Mouse (Mus musculus): ENCODE measurements at regions not wholly inside any gene's neighbourhood (a gene's known extent, or its start where the extent isn't known, plus 50 kb on each side); places are given as distances from the start of the nearest gene placed in this dataset.

- Histone ChIP-seq H3K27ac (no peak overlapping the region), H3K36me3 (ENCODE audit: inconsistent target) (no peaks in the 10 kb centered on the region), H3K79me2 (ENCODE audit: inconsistent target) (no peaks in the 10 kb centered on the region), H3K4me3 (ENCODE audit: inconsistent target) (no peak overlapping the region)
- WGBS (ENCODE audit: missing documents): 23% methylated on average over 16 of the region's 16 CpGs
Measured at GRCm38 (mm10) chr15:93115674-93116102, 159.3 kb downstream of the Gxylt1 start.

- H3K4me3 ChIP-seq (ENCODE audit: inconsistent target): no peak overlapping the region
- no peaks in the 10 kb centered on the region for H3K79me2 ChIP-seq (ENCODE audit: inconsistent target)
- WGBS (ENCODE audit: missing documents): 94% methylated on average over 4 of the region's 4 CpGs
- H3K36me3 ChIP-seq (ENCODE audit: inconsistent target): no peaks in the 10 kb centered on the region
- no peak overlapping the region for H3K27ac ChIP-seq
Measured at GRCm38 (mm10) chr15:93104936-93105335, 170.0 kb downstream of the Gxylt1 start.

- 62% methylated on average over 5 of the region's 5 CpGs for WGBS (ENCODE audit: missing documents)
- Histone ChIP-seq H3K27ac (no peak overlapping the region), H3K4me3 (ENCODE audit: inconsistent target) (no peak overlapping the region), H3K79me2 (ENCODE audit: inconsistent target) (no peaks in the 10 kb centered on the region), H3K36me3 (ENCODE audit: inconsistent target) (no peaks in the 10 kb centered on the region)
Measured at GRCm38 (mm10) chr15:93103426-93103825, 171.6 kb downstream of the Gxylt1 start.

- no peak overlapping the region for H3K27ac ChIP-seq
- WGBS (ENCODE audit: missing documents): 90% methylated on average over 10 of the region's 10 CpGs
- H3K36me3 ChIP-seq (ENCODE audit: inconsistent target): no peaks in the 10 kb centered on the region
- H3K4me3 ChIP-seq (ENCODE audit: inconsistent target): no peak overlapping the region
- H3K79me2 ChIP-seq (ENCODE audit: inconsistent target): no peaks in the 10 kb centered on the region
Measured at GRCm38 (mm10) chr15:93101881-93102280, 173.1 kb downstream of the Gxylt1 start.

GRCm38 (mm10) chr15:93100837-93101236 lies 174.1 kb downstream of the Gxylt1 start:
- no peak overlapping the region for H3K4me3 ChIP-seq (ENCODE audit: inconsistent target)
- H3K79me2 ChIP-seq (ENCODE audit: inconsistent target): no peaks in the 10 kb centered on the region
- no peak overlapping the region for H3K27ac ChIP-seq
- H3K36me3 ChIP-seq (ENCODE audit: inconsistent target): no peaks in the 10 kb centered on the region
- WGBS (ENCODE audit: missing documents): 94% methylated on average over 7 of the region's 7 CpGs

- WGBS (ENCODE audit: missing documents): 57% methylated on average over 3 of the region's 3 CpGs
- Histone ChIP-seq H3K79me2 (ENCODE audit: inconsistent target) (no peaks in the 10 kb centered on the region), H3K36me3 (ENCODE audit: inconsistent target) (no peaks in the 10 kb centered on the region)
Measured at GRCm38 (mm10) chr15:93099840-93100239, 175.1 kb downstream of the Gxylt1 start.

GRCm38 (mm10) chr15:93096335-93096734 lies 178.6 kb downstream of the Gxylt1 start:
- Histone ChIP-seq H3K27ac (no peak overlapping the region), H3K36me3 (ENCODE audit: inconsistent target) (no peaks in the 10 kb centered on the region), H3K79me2 (ENCODE audit: inconsistent target) (no peaks in the 10 kb centered on the region), H3K4me3 (ENCODE audit: inconsistent target) (no peak overlapping the region)
- 26% methylated on average over 5 of the region's 5 CpGs for WGBS (ENCODE audit: missing documents)

More at GRCm38 (mm10) chr15:93099840-93100239, 175.1 kb downstream of the Gxylt1 start:
- Histone ChIP-seq H3K4me3 (ENCODE audit: inconsistent target) (no peak overlapping the region), H3K27ac (no peak overlapping the region)

- Histone ChIP-seq H3K27ac (no peak overlapping the region), H3K36me3 (ENCODE audit: inconsistent target) (no peaks in the 10 kb centered on the region), H3K4me3 (ENCODE audit: inconsistent target) (no peak overlapping the region), H3K79me2 (ENCODE audit: inconsistent target) (no peaks in the 10 kb centered on the region)
- WGBS (ENCODE audit: missing documents): 89% methylated on average over 6 of the region's 6 CpGs
Measured at GRCm38 (mm10) chr15:93095224-93095623, 179.8 kb downstream of the Gxylt1 start.

- Histone ChIP-seq H3K36me3 (ENCODE audit: inconsistent target) (no peaks in the 10 kb centered on the region), H3K27ac (no peak overlapping the region), H3K4me3 (ENCODE audit: inconsistent target) (no peak overlapping the region), H3K79me2 (ENCODE audit: inconsistent target) (no peaks in the 10 kb centered on the region)
- WGBS (ENCODE audit: missing documents): 35% methylated on average over 23 of the region's 23 CpGs
Measured at GRCm38 (mm10) chr15:93094202-93095135, 180.5 kb downstream of the Gxylt1 start.

- Histone ChIP-seq H3K79me2 (ENCODE audit: inconsistent target) (no peaks in the 10 kb centered on the region), H3K36me3 (ENCODE audit: inconsistent target) (no peaks in the 10 kb centered on the region), H3K4me3 (ENCODE audit: inconsistent target) (no peak overlapping the region), H3K27ac (no peak overlapping the region)
- 8% methylated on average over 2 of the region's 2 CpGs for WGBS (ENCODE audit: missing documents)
Measured at GRCm38 (mm10) chr15:93091396-93091795, 183.6 kb downstream of the Gxylt1 start.

- Histone ChIP-seq H3K4me3 (ENCODE audit: inconsistent target) (no peak overlapping the region), H3K27ac (no peak overlapping the region), H3K79me2 (ENCODE audit: inconsistent target) (no peaks in the 10 kb centered on the region), H3K36me3 (ENCODE audit: inconsistent target) (no peaks in the 10 kb centered on the region)
- WGBS (ENCODE audit: missing documents): 34% methylated on average over 13 of the region's 13 CpGs
Measured at GRCm38 (mm10) chr15:93089347-93089746, 185.6 kb downstream of the Gxylt1 start.

GRCm38 (mm10) chr15:93084967-93085617 lies 189.9 kb downstream of the Gxylt1 start:
- H3K36me3 ChIP-seq (ENCODE audit: inconsistent target): no peaks in the 10 kb centered on the region
- 86% methylated on average over 12 of the region's 14 CpGs for WGBS (ENCODE audit: missing documents)

GRCm38 (mm10) chr15:93074070-93074469 lies 200.9 kb downstream of the Gxylt1 start:
- WGBS (ENCODE audit: missing documents): 54% methylated on average over 6 of the region's 6 CpGs
- no peaks in the 10 kb centered on the region for H3K79me2 ChIP-seq (ENCODE audit: inconsistent target)
- no peak overlapping the region for H3K4me3 ChIP-seq (ENCODE audit: inconsistent target)
- H3K36me3 ChIP-seq (ENCODE audit: inconsistent target): no peaks in the 10 kb centered on the region
- H3K27ac ChIP-seq: no peak overlapping the region

More at GRCm38 (mm10) chr15:93084967-93085617, 189.9 kb downstream of the Gxylt1 start:
- no peaks in the 10 kb centered on the region for H3K79me2 ChIP-seq (ENCODE audit: inconsistent target)
- no peak overlapping the region for H3K27ac ChIP-seq
- H3K4me3 ChIP-seq (ENCODE audit: inconsistent target): no peak overlapping the region

- Histone ChIP-seq H3K4me3 (ENCODE audit: inconsistent target) (no peak overlapping the region), H3K27ac (no peak overlapping the region), H3K79me2 (ENCODE audit: inconsistent target) (no peaks in the 10 kb centered on the region), H3K36me3 (ENCODE audit: inconsistent target) (no peaks in the 10 kb centered on the region)
- 90% methylated on average over 10 of the region's 10 CpGs for WGBS (ENCODE audit: missing documents)
Measured at GRCm38 (mm10) chr15:93062213-93063131, 212.5 kb downstream of the Gxylt1 start.

Data from macrophage (primary cell).